Mouse (Mus musculus): ENCODE data around the gene Spint3. TPM values are rescaled to one million over a fixed set of nuclear protein-coding genes. Genes with fewer than 3 reads are reported as not detected.

Spint3 gene
- polyA plus RNA-seq, 1 experiment from 2014 or later: not detected

- Histone ChIP-seq H3K4me1 (replicated peaks) (0 out of 2 replicates have a peak, but pooled peaks cover 3% of the 10 kb centered on the region), H3K36me3 (no peaks in the 10 kb centered on the region), H3K4me3 (replicated peaks) (no peak overlapping the region), H3K27me3 (peaks cover 16% of the 10 kb centered on the region; the same call in 1 of the 2 replicates), H3K27ac (no peak overlapping the region), H3K4me2 (no peak overlapping the region), H3K9ac (no peak overlapping the region), H3K9me3 (replicated peaks) (peaks cover 7% of the 10 kb centered on the region; the same call in 1 of the 2 replicates)
- WGBS (ENCODE audit: insufficient replicate concordance): 57% methylated on average over 10 of the region's 10 CpGs
- DNase-seq: no peak
- ATAC-seq (ENCODE audit: low read depth): no peak
Measured at GRCm38 (mm10) chr2:164523301-164523773, 49.9 kb downstream of the Spint3 start.

- ATAC-seq (ENCODE audit: low read depth) (no peak), DNase-seq (no peak)
- H3K27me3 ChIP-seq: peaks cover 16% of the 10 kb centered on the region; the same call in 1 of the 2 replicates
- H3K4me1 ChIP-seq (replicated peaks): 0 out of 2 replicates have a peak, but pooled peaks cover 3% of the 10 kb centered on the region
- H3K4me3 ChIP-seq (replicated peaks): no peak overlapping the region
- WGBS (ENCODE audit: insufficient replicate concordance): 11% methylated on average over 8 of the region's 8 CpGs
- H3K27ac ChIP-seq: no peak overlapping the region
- H3K36me3 ChIP-seq: no peaks in the 10 kb centered on the region
- no peak overlapping the region for H3K4me2 ChIP-seq
- H3K9ac ChIP-seq: no peak overlapping the region
- H3K9me3 ChIP-seq (replicated peaks): peaks cover 7% of the 10 kb centered on the region; the same call in 1 of the 2 replicates
Measured at GRCm38 (mm10) chr2:164522280-164522679, 51.0 kb downstream of the Spint3 start.

- 4% methylated on average over 11 of the region's 11 CpGs for whole genome bisulfite sequencing (ENCODE audit: insufficient replicate concordance)
- ATAC-seq (ENCODE audit: low read depth) (no peak), DNase-seq (no peak)
- Histone ChIP-seq H3K4me3 (replicated peaks) (no peak overlapping the region), H3K27me3 (peaks cover 16% of the 10 kb centered on the region; the same call in 1 of the 2 replicates), H3K36me3 (no peaks in the 10 kb centered on the region), H3K4me2 (no peak overlapping the region), H3K27ac (no peak overlapping the region), H3K9me3 (replicated peaks) (peaks cover 7% of the 10 kb centered on the region; the same call in 1 of the 2 replicates), H3K9ac (no peak overlapping the region), H3K4me1 (replicated peaks) (0 out of 2 replicates have a peak, but pooled peaks cover 3% of the 10 kb centered on the region)
Measured at GRCm38 (mm10) chr2:164521841-164522240, 51.4 kb downstream of the Spint3 start.

- H3K27ac ChIP-seq: no peak overlapping the region
- 4% methylated on average over 3 of the region's 3 CpGs for WGBS (ENCODE audit: insufficient replicate concordance)
- ATAC-seq (ENCODE audit: low read depth): 0 out of 2 replicates have a peak, but pooled peaks have one; percentile 18
Measured at GRCm38 (mm10) chr2:164520782-164521181, 52.5 kb downstream of the Spint3 start.

More at GRCm38 (mm10) chr2:164520782-164521181, 52.5 kb downstream of the Spint3 start:
- H3K4me2 ChIP-seq: no peak overlapping the region
- no peak overlapping the region for H3K9ac ChIP-seq
- peak; percentile 13 for DNase-seq
- H3K36me3 ChIP-seq: no peaks in the 10 kb centered on the region
- H3K27me3 ChIP-seq: peaks cover 16% of the 10 kb centered on the region; the same call in 1 of the 2 replicates
- no peaks in the 10 kb centered on the region for H3K9me3 ChIP-seq (replicated peaks)
- H3K4me1 ChIP-seq (replicated peaks): 0 out of 2 replicates have a peak, but pooled peaks cover 3% of the 10 kb centered on the region
- no peak overlapping the region for H3K4me3 ChIP-seq (replicated peaks)

Other genes with a start within 250 kb of the Spint3 start
- not detected in 2 replicates for gene Svs5, start 240.7 kb downstream of the Spint3 start, polyA plus RNA-seq (2015; fragmentation: Nextera tagmentation; extraction: Ambion mirVana)
- 16.6 and 20.5 TPM in 2 replicates for gene Slpi, start 184.4 kb downstream of the Spint3 start, polyA plus RNA-seq (2015; fragmentation: Nextera tagmentation; extraction: Ambion mirVana)
- gene Rbpjl, start 170.3 kb downstream of the Spint3 start, polyA plus RNA-seq (2015; fragmentation: Nextera tagmentation; extraction: Ambion mirVana): 0.02 TPM in 2 replicates
- gene Matn4, start 168.3 kb downstream of the Spint3 start, polyA plus RNA-seq (2015; fragmentation: Nextera tagmentation; extraction: Ambion mirVana): 0.13 and 0.35 TPM in 2 replicates
- 33.6 and 37.0 TPM in 2 replicates for gene Sdc4, start 129.6 kb downstream of the Spint3 start, polyA plus RNA-seq (2015; fragmentation: Nextera tagmentation; extraction: Ambion mirVana)
- 28.5 and 33.2 TPM in 2 replicates for gene Sys1, start 116.5 kb downstream of the Spint3 start, polyA plus RNA-seq (2015; fragmentation: Nextera tagmentation; extraction: Ambion mirVana)
- gene Gm20458, start 112.5 kb downstream of the Spint3 start, polyA plus RNA-seq (2015; fragmentation: Nextera tagmentation; extraction: Ambion mirVana): 5.3 and 5.7 TPM in 2 replicates
- gene Trp53tg5, start 99.7 kb downstream of the Spint3 start, polyA plus RNA-seq (2015; fragmentation: Nextera tagmentation; extraction: Ambion mirVana): not detected in 2 replicates
- 0.79 and 1.9 TPM in 2 replicates for gene Dbndd2, start 87.4 kb downstream of the Spint3 start, polyA plus RNA-seq (2015; fragmentation: Nextera tagmentation; extraction: Ambion mirVana)
- gene Pigt, start 75.9 kb downstream of the Spint3 start, polyA plus RNA-seq (2015; fragmentation: Nextera tagmentation; extraction: Ambion mirVana): 22.3 and 23.8 TPM in 2 replicates
- 1.2 and 1.9 TPM in 2 replicates for gene Wfdc2, start 11.0 kb downstream of the Spint3 start, polyA plus RNA-seq (2015; fragmentation: Nextera tagmentation; extraction: Ambion mirVana)
- gene Wfdc6a, start 12.0 kb upstream of the Spint3 start, polyA plus RNA-seq (2015; fragmentation: Nextera tagmentation; extraction: Ambion mirVana): 0.13 and 0.19 TPM in 2 replicates
- gene Eppin, start 20.1 kb upstream of the Spint3 start, polyA plus RNA-seq (2015; fragmentation: Nextera tagmentation; extraction: Ambion mirVana): not detected in 2 replicates
- not detected in 2 replicates for gene Wfdc6b, start 40.1 kb upstream of the Spint3 start, polyA plus RNA-seq (2015; fragmentation: Nextera tagmentation; extraction: Ambion mirVana)
- gene Wfdc8, start 40.2 kb upstream of the Spint3 start, polyA plus RNA-seq (2015; fragmentation: Nextera tagmentation; extraction: Ambion mirVana): not detected in 2 replicates
- not detected in 2 replicates for gene Wfdc16, start 65.3 kb upstream of the Spint3 start, polyA plus RNA-seq (2015; fragmentation: Nextera tagmentation; extraction: Ambion mirVana)
- gene Wfdc10, start 82.6 kb upstream of the Spint3 start, polyA plus RNA-seq (2015; fragmentation: Nextera tagmentation; extraction: Ambion mirVana): not detected in 2 replicates
- not detected in 2 replicates for gene Wfdc9, start 83.1 kb upstream of the Spint3 start, polyA plus RNA-seq (2015; fragmentation: Nextera tagmentation; extraction: Ambion mirVana)
- gene Wfdc11, start 100.6 kb upstream of the Spint3 start, polyA plus RNA-seq (2015; fragmentation: Nextera tagmentation; extraction: Ambion mirVana): not detected in 2 replicates
- not detected in 2 replicates for gene Wfdc13, start 111.6 kb upstream of the Spint3 start, polyA plus RNA-seq (2015; fragmentation: Nextera tagmentation; extraction: Ambion mirVana)
- not detected in 2 replicates for gene Spint4, start 125.0 kb upstream of the Spint3 start, polyA plus RNA-seq (2015; fragmentation: Nextera tagmentation; extraction: Ambion mirVana)
- gene Spint5, start 141.8 kb upstream of the Spint3 start, polyA plus RNA-seq (2015; fragmentation: Nextera tagmentation; extraction: Ambion mirVana): not detected in 2 replicates
- 0.93 and 1.0 TPM in 2 replicates for gene Wfdc3, start 172.5 kb upstream of the Spint3 start, polyA plus RNA-seq (2015; fragmentation: Nextera tagmentation; extraction: Ambion mirVana)
- 47.3 and 49.8 TPM in 2 replicates for gene Dnttip1, start 172.5 kb upstream of the Spint3 start, polyA plus RNA-seq (2015; fragmentation: Nextera tagmentation; extraction: Ambion mirVana)
- 762 and 764 TPM in 2 replicates for gene Ube2c, start 196.4 kb upstream of the Spint3 start, polyA plus RNA-seq (2015; fragmentation: Nextera tagmentation; extraction: Ambion mirVana)
- 5.1 and 8.4 TPM in 2 replicates for gene Tnnc2, start 206.5 kb upstream of the Spint3 start, polyA plus RNA-seq (2015; fragmentation: Nextera tagmentation; extraction: Ambion mirVana)
- gene Snx21, start 212.4 kb upstream of the Spint3 start, polyA plus RNA-seq (2015; fragmentation: Nextera tagmentation; extraction: Ambion mirVana): 4.1 TPM in 2 replicates
- gene Acot8, start 231.4 kb upstream of the Spint3 start, polyA plus RNA-seq (2015; fragmentation: Nextera tagmentation; extraction: Ambion mirVana): 18.8 and 20.3 TPM in 2 replicates
- gene Zswim3, start 231.6 kb upstream of the Spint3 start, polyA plus RNA-seq (2015; fragmentation: Nextera tagmentation; extraction: Ambion mirVana): 4.3 and 5.1 TPM in 2 replicates
- 6.2 and 6.9 TPM in 2 replicates for gene Zswim1, start 249.2 kb upstream of the Spint3 start, polyA plus RNA-seq (2015; fragmentation: Nextera tagmentation; extraction: Ambion mirVana)

Measured in liver, embryonic 13.5 days (tissue).